Mouse (Mus musculus) thymus, postnatal 14 days (tissue): ENCODE measurements around the gene Acbd7.

Source experiments
- DNase-seq: peaks from one replicate; pipeline ENCODE4 v3.0.0; 2021

The Acbd7 gene

DNA sequence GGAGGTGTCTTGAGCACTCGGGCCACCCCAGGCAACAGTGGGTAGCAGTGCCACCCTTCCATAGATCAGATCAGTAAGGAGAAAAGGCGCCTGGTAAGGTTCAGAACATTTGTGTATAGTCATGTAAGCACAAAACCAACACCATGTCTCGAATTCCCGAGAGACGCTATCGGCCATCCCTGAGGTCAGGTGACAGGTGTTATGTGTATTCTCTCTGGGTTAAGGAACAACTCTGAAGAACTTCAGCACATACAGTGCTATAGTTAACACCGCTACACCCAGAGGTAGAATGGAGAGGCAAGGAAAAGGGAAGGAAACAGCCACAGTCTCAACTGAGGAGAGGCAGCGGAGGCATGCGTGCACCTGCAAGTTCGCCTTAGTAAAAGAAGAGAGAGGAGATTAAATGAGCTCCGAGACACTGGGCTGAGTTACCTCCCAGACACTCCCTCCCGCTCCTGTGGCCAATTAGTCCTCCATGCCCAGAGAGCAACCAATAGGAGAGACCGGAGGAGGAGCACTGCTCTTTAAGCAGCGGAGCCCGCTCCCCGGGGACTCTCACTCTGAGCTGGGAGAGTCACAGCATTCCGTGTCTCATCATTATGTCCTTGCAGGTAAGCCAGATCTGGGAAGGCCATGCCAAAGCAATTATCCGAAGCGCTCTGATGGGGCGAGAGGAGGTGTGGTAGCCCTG is at the start of gene Acbd7:
TSS of gene Acbd7 (plus strand) at position 558 of the 691 bp plus-strand sequence.
- peak; percentile 71 for DNase-seq

DNA sequence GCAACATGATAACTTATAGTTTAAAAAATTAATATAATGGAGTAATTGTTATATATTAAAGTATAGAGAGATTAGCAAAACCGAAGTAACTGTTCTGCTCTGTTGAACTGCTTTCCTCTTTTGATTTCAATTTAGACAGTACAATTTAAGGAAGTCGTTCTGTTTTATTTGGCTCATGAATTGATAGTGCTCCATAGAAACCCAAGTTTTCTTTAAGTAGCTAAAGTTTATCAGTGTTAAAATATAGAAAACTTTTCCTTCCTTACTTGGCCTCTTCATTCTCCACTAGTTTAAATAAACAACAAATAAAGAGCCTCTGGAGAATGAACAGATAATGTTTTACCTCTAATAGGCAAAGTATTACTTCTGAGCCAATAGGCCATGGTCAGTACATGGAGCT is 49.7 kb upstream of the Acbd7 start:
- no peak for DNase-seq

DNA sequence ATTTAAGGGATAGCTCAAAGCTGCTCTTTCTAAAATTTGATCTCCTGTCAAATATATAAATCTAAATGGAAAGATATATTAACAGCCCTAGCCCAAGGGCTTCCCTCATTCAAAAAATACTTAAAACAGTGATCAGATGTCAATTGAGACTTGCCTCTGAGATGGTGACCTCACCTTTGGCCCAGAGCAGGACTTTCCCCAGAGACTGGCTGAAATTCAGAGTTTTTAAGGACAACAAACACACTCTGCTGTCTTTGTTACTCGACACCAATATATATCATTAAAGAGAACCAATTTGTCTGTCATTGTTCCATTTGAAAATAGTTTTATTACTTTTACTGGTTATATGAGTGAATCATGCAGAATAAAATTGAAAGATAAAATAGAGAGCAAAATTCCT is 46.4 kb upstream of the Acbd7 start:
- DNase-seq: no peak

DNA sequence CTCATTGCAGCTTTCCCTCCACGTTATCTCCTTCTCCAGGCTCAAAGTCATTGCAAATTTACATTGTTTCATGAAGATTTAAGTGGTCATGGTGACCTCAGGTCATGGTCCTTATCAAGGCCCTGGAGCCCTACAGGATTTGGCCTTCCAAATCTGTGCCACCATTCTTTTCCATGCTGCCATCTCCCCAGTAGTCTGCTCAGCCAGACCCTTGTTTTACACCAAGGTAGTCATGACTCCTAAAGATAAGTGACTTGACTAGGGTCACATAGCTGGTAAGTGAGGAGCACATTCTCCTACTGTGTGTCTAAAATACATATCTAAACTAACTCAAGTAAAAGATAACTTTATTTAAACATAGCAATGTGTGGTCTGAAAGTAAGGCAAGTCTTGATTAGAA is 43.8 kb upstream of the Acbd7 start:
- DNase-seq: no peak

DNA sequence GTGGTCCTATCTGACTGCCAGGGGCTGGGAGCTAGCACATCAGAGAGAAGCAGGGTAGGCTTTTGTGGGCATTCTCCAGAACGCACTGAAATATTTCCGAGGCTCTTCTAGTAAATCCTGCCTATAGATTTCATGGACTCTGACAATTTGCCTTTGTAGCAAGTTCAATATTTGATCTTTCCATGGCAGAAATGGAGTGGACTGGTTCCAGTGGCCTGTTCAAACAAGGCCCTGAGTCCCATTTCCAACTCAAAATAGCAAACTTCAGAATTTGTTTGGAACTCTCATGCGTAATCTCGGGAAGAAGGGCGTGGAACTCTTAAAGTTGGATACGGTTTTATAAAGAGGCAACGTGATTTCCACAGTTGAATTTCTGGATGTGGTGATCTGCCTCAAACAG is 40.1 kb upstream of the Acbd7 start:
- DNase-seq: no peak

DNA sequence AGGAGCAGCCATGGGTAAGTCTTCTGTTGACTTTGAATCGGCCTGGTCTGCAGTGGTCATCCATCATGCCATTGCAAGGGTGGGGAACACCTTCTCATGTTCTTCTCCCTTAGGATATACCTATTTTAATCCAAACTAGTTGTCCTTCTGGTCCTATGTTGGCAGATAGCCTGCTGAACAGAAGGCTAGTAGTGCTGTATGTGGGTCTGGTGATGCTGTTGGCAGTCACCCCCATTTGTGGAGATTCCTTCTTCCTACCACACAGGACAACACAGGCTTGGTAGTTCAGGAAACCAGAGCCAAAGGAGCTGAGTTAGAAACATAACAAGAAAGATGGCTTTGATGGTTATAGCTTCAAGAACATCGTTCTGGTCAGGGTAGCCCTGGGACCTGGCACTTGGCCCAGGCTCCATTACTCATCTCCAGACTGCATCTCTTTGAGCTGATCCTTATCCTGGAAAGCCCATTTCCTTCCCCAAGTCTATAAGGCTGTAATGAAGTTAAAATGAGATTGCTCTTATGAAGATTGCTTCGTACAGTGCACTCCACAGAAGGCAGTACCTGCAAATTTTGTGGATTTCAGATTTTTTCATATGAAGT is 30.4 kb upstream of the Acbd7 start:
- DNase-seq: no peak

DNA sequence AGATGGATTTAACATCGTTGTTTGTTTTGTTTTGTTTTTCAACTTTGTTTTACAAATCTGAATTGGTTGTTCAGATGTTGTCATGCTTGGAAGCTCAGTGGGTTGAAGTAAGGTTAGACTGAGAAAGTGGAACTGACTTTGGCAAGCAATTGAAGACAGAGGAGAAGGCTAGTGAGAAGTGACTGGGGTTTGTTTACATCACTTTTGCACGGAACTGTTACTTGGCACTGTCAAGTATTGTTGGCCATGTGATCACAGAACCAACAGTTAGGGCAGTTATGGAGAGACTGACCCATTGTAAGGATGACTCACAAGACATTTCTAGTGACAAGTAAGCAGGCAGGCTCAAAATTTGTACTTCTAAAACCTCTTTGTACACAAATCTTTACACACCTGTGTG is 12.8 kb upstream of the Acbd7 start:
- DNase-seq: no peak

DNA sequence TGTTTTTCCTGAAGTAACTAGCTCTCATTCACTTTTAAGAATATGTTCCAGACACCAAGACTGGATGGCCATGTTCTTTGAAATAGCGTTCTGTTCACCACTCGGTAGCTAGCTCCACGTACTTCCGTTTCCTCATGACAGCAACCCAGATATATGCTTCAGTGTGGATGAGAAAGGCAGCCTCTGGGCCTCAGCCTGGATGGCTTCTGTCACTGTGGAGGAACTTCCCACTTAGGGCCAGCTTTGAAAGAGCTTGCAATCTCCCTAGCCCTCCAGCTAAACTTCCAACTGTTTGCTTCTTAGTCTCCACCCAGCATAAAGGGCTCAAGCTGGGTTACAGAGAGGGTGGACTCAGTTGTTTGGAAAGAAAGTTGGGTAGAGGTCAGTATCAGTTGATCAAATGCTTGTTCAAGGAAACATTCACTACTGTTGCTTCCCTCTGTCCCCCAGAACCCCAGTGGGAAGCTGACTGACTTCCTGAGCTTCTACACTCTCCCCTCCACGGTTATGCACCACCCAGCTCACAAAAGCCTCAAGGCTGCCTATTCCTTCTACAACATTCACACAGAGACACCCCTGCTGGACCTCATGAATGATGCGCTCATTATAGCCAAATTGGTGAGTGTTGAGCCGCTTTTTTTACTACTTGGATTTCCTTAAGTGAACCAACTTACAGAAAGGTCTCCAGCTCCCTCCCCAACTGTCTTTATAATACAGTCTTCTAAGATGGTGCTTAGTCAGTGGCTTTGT is 11.4 kb upstream of the Acbd7 start:
- no peak for DNase-seq

DNA sequence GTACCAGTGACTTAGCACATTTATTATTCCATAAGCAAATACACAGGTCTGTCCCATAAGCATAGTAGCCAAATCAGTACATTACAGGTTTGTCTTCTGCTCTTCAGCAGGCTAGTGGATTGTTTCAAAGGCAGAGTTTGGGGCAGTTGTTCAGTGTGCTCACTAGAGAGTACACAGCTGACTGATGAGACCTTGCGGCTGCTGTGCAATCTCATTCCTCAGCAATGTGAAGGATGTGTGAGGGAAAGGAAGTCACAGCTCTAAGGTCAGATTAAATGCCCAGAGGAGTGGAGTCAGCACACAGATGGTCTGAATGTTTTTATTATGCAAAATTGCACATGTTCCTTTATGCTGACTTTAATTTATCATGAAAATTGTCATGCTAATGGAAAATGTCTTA is 9.4 kb upstream of the Acbd7 start:
- no peak for DNase-seq

DNA sequence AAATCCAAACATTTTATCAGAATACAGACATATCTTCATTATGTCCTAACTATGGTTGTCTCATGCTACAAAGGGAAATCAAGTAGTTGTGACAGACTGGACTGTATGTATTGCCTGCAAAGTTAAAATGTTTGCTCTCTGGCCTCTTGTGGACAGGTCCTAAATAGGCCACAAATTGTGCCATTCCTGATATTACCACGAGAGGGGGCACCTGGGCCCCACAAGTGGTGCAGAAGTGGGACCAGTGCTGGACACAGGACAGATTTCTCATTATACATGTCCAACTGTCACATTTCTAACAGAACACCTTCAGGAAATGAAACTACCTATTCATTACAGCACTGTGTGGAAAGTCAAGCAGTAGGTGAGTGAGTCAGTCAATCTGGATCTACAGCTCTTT is 8.6 kb upstream of the Acbd7 start:
- DNase-seq: no peak

DNA sequence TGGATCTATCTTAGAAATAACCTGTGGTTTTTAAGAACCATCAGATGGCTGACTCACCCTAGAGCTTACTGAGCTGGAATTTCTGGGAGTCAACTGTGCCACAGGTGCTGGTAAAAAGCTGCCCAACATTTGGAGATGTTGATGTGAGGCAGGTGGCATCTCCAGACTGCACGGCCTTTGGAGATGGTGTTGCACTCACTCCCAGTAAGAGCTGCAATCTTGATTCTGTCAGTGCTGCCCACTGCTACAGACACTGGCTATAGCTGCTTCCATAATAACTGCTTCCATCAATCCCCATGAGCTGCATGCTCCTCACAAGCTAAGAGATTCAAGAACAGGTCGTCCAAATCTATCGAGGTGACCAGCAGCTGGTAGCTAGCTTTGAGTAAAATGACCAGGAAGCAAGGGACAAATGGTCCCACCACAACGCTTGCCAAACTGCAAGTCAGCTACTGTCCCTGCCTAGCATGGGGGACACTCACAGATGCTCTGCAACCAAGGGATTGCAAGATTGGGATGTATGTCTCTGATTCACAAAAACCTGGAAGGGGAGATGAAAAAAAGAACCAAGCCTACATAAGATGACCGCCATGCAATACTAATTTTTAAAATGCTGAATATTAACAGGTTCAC is 4.8 kb upstream of the Acbd7 start:
- no peak for DNase-seq

DNA sequence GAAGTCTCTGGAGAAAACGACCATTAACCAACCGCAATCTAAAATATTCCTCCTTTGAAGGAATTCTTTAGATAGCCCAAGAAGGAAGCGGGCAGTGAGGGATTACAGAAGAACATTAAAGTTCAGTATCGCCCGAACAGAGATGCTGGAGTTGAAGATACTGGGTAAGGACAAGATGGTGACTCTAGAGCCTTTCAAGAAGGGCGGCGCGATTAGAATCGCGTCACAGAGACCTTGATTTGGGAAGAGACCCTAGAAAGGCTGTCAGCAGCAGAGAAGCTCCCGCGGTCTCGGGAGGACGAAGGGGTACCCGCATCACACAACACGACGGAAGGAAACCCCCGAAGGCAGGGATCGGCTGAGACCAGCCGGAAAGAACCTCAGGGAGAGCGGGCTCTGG is 3.9 kb upstream of the Acbd7 start:
- DNase-seq: no peak

DNA sequence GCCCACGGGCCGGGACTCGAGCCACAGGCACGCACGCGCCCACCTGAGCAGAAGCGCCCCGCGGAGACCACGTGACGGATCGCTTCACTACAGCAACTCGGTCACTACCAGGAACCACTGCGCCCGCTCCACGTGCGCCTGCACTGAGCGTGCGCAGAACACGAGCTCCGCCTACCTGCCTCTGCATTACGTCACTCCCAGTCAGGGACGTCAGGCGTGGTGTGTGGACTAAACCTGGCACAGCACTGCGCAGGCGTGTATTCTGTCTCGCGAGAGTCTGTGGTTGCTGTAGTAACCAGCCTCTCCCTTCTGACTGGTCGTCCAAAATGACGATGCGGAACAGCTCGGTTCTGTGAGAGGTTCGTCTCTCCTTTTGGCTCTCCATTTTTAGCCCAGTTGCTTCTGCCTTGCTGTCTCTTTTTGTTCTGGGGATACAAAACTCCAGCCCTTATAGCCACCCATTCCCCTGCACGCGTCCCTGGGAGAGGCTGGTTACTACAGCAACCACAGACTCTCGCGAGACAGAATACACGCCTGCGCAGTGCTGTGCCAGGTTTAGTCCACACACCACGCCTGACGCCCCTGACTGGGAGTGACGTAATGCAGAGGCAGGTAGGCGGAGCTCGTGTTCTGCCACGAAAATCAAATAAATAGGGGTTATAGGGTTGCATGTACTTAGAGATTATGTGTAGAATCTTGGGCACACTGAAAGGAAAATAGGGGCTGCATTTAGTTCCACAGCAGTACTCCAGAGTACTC is 3.3 kb upstream of the Acbd7 start, which contains the start of gene Rpp38:
TSS of gene Rpp38 (minus strand) at position 160 of the 759 bp plus-strand sequence.
- DNase-seq: peak; percentile 97

DNA sequence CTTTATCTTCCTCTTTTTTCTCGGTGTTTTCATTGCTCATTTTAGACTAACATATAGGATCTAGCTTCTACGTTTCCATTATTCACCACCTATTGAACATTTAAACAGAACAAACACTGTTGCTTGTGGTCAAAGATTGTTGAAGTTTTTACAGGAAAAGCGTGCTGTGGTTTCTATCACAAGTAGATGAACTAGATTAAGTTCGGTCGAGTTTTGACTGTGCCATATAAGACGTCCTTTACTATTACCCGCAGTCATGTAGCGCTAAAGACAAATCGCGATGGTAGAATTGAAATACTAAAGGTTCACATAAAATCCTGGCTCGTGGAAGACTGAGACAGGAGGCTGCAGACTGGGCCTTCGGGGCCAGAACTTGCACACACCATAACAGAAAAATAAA is 2.2 kb upstream of the Acbd7 start:
- DNase-seq: no peak

DNA sequence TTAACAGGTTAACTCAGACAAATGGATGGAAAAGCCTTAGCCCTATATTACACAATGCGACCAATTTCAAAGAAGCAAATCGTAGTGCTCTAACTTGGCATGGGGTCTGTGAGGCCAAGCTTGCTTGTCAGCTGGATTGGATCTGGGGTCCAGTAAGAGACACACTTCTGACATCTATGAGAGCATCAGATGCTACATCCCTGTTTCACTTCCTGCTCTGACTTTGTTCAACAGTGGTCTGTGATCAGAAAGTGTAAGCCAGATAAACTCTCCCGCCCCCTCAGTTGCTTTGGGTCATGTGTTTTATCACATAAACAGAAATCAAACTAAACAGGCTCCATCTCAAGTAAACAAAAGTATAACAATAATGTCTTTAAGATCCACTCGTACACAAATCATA is 12.5 kb downstream of the Acbd7 start:
- no peak for DNase-seq

DNA sequence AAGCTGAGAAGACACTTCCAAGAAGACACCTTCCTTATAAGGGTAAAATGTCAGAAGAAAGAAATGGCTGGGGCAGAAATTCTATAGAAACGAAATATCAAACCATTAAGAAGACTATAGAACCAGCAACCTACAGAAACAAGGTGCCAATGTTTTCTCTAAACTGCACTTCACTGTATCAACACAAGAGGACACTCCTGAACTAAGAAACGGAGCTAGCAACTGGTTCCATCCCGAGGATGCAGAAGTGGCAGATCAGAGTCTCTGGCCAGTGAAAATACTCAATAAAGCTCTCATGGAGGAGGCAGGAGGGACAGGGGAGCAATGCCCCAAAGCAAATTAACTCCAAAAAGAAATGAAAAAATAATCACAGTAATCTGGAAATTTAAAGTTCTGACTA is 13.0 kb downstream of the Acbd7 start:
- DNase-seq: peak; percentile 27

DNA sequence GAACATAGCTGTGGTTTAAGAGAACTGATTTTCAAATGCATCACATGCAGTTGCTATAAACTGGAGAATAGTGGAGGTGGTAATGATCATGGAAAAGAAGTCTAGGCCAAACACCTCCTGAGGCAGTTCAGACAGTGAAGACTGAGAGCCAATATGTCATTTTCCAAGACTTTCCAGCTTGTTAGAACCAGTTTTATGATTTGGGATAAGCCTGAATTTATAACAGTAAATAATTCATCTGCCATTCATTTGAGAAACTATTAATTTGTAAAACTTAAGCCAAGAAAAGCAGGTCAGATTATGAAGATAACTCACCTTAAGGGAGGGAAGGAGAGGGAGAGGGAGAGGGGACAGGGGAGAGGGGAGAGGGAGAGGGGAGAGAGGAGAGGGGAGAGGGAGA is 17.2 kb downstream of the Acbd7 start:
- DNase-seq: no peak

DNA sequence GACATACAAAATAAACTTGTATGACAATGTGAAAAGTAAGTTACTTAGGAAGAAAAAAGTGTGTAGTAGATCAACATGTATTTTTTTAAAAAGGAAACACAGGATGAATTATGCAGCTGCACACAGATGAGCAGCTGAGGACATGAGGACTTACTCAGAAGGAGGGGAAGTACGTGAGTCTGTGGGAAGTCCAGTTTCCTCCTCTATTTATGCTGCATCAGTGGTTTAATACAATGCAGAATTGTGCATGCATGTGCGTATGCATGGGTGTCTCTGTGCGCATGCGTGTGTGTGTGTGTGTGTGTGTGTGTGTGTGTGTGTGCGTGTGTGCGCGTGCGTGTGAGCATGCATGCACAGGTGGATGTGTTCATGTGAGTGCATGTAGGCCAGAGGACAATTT is 19.8 kb downstream of the Acbd7 start:
- no peak for DNase-seq

DNA sequence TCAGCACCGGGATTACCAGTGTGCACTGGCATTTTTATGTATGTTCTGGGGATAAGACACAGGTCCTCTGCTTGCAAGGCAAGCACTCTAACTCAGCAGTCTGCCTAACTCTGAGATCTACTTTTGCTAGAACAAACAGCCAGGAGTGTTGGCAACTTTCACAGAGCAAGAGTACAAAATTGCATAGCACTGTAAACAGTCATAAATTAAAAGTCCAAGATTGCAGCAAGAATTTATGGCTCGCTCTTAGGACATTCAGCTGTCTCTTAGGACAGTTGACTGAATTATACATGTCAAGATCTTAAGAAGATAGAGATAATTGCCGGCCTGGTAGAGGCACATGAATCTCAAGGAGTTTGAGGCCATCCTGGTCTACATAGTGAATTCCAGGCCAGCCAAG is 20.3 kb downstream of the Acbd7 start:
- DNase-seq: no peak

DNA sequence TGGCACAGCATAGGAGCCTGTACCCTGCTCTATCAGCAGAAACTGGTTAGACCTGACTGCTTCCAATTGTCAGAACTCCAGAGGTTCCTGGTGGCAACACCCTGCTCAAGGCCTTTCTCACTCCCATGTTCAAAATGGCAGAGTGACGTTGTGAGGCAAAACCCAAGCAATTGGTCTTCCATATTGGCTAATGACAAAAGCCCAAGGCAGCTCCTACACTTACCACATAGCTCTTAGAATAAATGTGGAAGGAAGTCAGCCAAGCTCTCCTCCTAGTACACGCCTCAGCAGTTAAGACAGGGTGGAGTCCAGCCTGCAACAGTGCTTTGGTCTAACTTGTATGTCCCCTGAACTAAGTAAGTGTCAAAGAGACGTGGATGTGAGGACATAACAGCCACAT is 21.9 kb downstream of the Acbd7 start:
- no peak for DNase-seq

DNA sequence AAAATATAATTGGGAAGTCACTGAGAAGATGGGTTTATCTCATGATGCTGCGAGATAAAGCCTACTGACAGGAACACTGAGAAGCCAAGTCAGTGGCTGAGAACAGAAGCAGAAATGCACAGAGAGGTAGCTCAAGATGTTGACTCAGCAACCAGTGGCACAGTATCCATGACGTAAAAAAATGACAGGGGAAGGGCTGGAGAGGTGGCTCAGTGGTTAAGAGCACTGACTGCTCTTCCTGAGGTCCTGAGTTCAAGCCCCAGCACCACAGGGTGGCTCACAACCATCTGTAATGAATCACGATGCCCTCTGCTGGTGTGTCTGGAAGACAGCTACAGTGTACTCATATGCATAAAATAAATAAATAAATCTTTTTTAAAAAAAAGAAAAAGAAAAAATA is 25.1 kb downstream of the Acbd7 start:
- DNase-seq: no peak

DNA sequence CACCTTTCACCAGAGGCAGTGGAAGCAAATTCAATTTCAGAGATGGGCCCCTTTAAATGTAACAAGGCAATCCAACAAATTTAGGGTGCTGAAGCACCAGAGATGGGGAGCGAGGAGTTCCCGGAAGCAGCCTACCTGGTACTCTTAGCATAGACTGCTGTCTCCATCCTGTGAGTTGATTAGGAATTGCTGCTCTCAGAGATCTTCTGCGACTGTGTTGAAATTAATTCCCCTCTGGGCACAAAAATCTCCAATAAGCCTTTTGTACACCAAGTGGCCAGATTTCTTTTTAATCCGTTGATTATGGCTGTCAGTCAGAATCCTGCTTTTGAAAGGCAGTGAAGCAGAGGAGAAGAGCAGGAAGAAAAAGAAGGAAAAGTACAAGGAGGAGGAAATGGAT is 29.2 kb downstream of the Acbd7 start:
- no peak for DNase-seq
